Mouse (Mus musculus) CH12.LX (cell line): ENCODE results near the gene Lemd2. TPM values are rescaled to one million over a fixed set of nuclear protein-coding genes. Genes with fewer than 3 reads are reported as not detected.

ENCODE experiments used
- DNase-seq: peaks from one replicate; pipeline ENCODE4 v3.0.0-alpha.2; 2013; ENCODE audit errors: extremely low read depth
- H3K27ac ChIP-seq: 2 replicates; pipeline ENCODE4 v1.5.1; 2012; ENCODE audit warnings: low read depth, mild to moderate bottlenecking, control low read depth, moderate library complexity; ENCODE audit not compliant: insufficient read depth
- H3K27me3 ChIP-seq: replicated peaks from 2 replicates; pipeline ENCODE3; 2012; ENCODE audit warnings: inconsistent platforms
- H3K36me3 ChIP-seq, 2 experiments: replicated peaks in 1 of 2; 2 replicates each; pipeline versions ENCODE3 to v1.6.1; 2012; ENCODE audit warnings: inconsistent platforms in 1 of 2, low read length in 1 of 2, mild to moderate bottlenecking in 1 of 2, mixed read lengths in 1 of 2, moderate library complexity in 1 of 2; ENCODE audit not compliant: control insufficient read depth in 1 of 2, insufficient read depth in 1 of 2
- H3K4me1 ChIP-seq, 2 experiments: 2 replicates each; pipeline ENCODE4 v1.6.1; 2012; ENCODE audit warnings: inconsistent platforms in 1 of 2, moderate library complexity in 1 of 2; ENCODE audit not compliant: insufficient read depth in 2 of 2, control insufficient read depth in 1 of 2
- H3K4me2 ChIP-seq: 2 replicates; pipeline ENCODE4 v1.6.1; 2012; ENCODE audit warnings: low read depth, mild to moderate bottlenecking, control low read depth; ENCODE audit not compliant: poor library complexity, insufficient read depth, severe bottlenecking
- H3K4me3 ChIP-seq, 3 experiments: fragments of 150-350 bp in 1 of 3; sonication (generic) in 1 of 3; replicated peaks in 1 of 3; 2 replicates each; pipeline versions ENCODE3 to v1.5.1; 2011 to 2012; ENCODE audit warnings: low read depth in 2 of 3, low read length in 2 of 3, mild to moderate bottlenecking in 2 of 3, moderate library complexity in 2 of 3, control low read depth in 1 of 3, improper control_type of control experiment in 1 of 3, inconsistent platforms in 1 of 3, mixed read lengths in 1 of 3; ENCODE audit not compliant: poor library complexity in 1 of 3
- H3K79me2 ChIP-seq: replicated peaks from 2 replicates; pipeline ENCODE4 v1.6.1; 2012; ENCODE audit warnings: mild to moderate bottlenecking, moderate library complexity; ENCODE audit not compliant: control insufficient read depth, poor library complexity, insufficient read depth, severe bottlenecking; ENCODE audit errors: extremely low read depth
- H3K9ac ChIP-seq: 2 replicates; pipeline ENCODE4 v1.6.1; 2012; ENCODE audit warnings: low read depth, mild to moderate bottlenecking, control low read depth, moderate library complexity; ENCODE audit not compliant: insufficient read depth
- H3K9me3 ChIP-seq: replicated peaks from 2 replicates; pipeline ENCODE3; 2012; ENCODE audit warnings: low read length, inconsistent platforms, mixed read lengths
- BHLHE40 ChIP-seq: IDR thresholded peaks from 2 replicates; pipeline ENCODE4 v1.6.1; 2011; ENCODE audit warnings: mild to moderate bottlenecking, low read depth, low read length, improper control_type of control experiment
- CHD1 ChIP-seq: IDR thresholded peaks from 2 replicates; pipeline ENCODE4 v1.6.1; 2012; ENCODE audit warnings: low read depth, low read length, improper control_type of control experiment, inconsistent platforms
- E2F4 ChIP-seq: IDR thresholded peaks from 2 replicates; pipeline ENCODE4 v1.6.1; 2011; ENCODE audit warnings: low read depth, low read length, improper control_type of control experiment; ENCODE audit not compliant: insufficient replicate concordance
- ELF1 ChIP-seq: IDR thresholded peaks from 2 replicates; pipeline ENCODE4 v1.6.1; 2014; ENCODE audit warnings: low read depth, mild to moderate bottlenecking, inconsistent platforms, low read length, improper control_type of control experiment
- EP300 ChIP-seq: IDR thresholded peaks from 2 replicates; pipeline ENCODE4 v1.6.1; 2011; ENCODE audit warnings: low read length, improper control_type of control experiment
- GABPA ChIP-seq: IDR thresholded peaks from 2 replicates; pipeline ENCODE4 v1.6.1; 2012; ENCODE audit warnings: low read depth, low read length, improper control_type of control experiment, inconsistent platforms; ENCODE audit not compliant: insufficient replicate concordance
- IRF4 ChIP-seq: IDR thresholded peaks from 2 replicates; pipeline ENCODE4 v1.6.1; 2014; ENCODE audit warnings: low read depth, mild to moderate bottlenecking, inconsistent platforms, low read length, improper control_type of control experiment
- JUND ChIP-seq: conservative IDR thresholded peaks from 2 replicates; pipeline ENCODE4 v1.6.1; 2011; ENCODE audit warnings: low read depth, low read length, improper control_type of control experiment
- KAT2A ChIP-seq: IDR thresholded peaks from 2 replicates; pipeline ENCODE4 v1.6.1; 2012; ENCODE audit warnings: low read length, improper control_type of control experiment, inconsistent platforms; ENCODE audit not compliant: insufficient replicate concordance
- MAFK ChIP-seq: IDR thresholded peaks from 2 replicates; pipeline ENCODE4 v1.6.1; 2011; ENCODE audit warnings: low read length, improper control_type of control experiment; ENCODE audit not compliant: insufficient replicate concordance
- MAX ChIP-seq: IDR thresholded peaks from 2 replicates; pipeline ENCODE4 v1.6.1; 2011; ENCODE audit warnings: low read length, improper control_type of control experiment
- MAZ ChIP-seq: IDR thresholded peaks from 2 replicates; pipeline ENCODE4 v1.6.1; 2012; ENCODE audit warnings: low read depth, mild to moderate bottlenecking, inconsistent platforms, low read length, improper control_type of control experiment, moderate library complexity
- MEF2A ChIP-seq: IDR thresholded peaks from 2 replicates; pipeline ENCODE4 v1.6.1; 2014; ENCODE audit warnings: low read depth, mild to moderate bottlenecking, inconsistent platforms, low read length, improper control_type of control experiment, borderline replicate concordance
- MXI1 ChIP-seq: IDR thresholded peaks from 2 replicates; pipeline ENCODE4 v1.6.1; 2011; ENCODE audit warnings: mild to moderate bottlenecking, low read depth, low read length, improper control_type of control experiment
- MYC ChIP-seq: IDR thresholded peaks from 2 replicates; pipeline ENCODE4 v1.6.1; 2011; ENCODE audit warnings: low read depth, mild to moderate bottlenecking, improper control_type of control experiment, low read length
- NRF1 ChIP-seq: IDR thresholded peaks from 2 replicates; pipeline ENCODE4 v1.6.1; 2014; ENCODE audit warnings: low read depth, mild to moderate bottlenecking, inconsistent platforms, low read length, improper control_type of control experiment, moderate library complexity
- PAX5 ChIP-seq: IDR thresholded peaks from 2 replicates; pipeline ENCODE4 v1.6.1; 2012; ENCODE audit warnings: low read length, inconsistent platforms, mixed read lengths
- POLR2AphosphoS2 ChIP-seq: IDR thresholded peaks from 2 replicates; pipeline ENCODE4 v1.6.1; 2011; ENCODE audit warnings: low read depth, low read length, improper control_type of control experiment
- RCOR1 ChIP-seq: conservative IDR thresholded peaks from 2 replicates; pipeline ENCODE4 v1.6.1; 2012; ENCODE audit warnings: low read depth, mild to moderate bottlenecking, inconsistent platforms, low read length, improper control_type of control experiment
- SIN3A ChIP-seq: IDR thresholded peaks from 2 replicates; pipeline ENCODE4 v1.6.1; 2012; ENCODE audit warnings: low read length, improper control_type of control experiment, inconsistent platforms
- TBP ChIP-seq: conservative IDR thresholded peaks from 2 replicates; pipeline ENCODE4 v1.6.1; 2011; ENCODE audit warnings: low read depth, low read length, improper control_type of control experiment
- TCF12 ChIP-seq: IDR thresholded peaks from 2 replicates; pipeline ENCODE4 v1.6.1; 2014; ENCODE audit warnings: low read depth, mild to moderate bottlenecking, inconsistent platforms, low read length, improper control_type of control experiment
- UBTF ChIP-seq: IDR thresholded peaks from 2 replicates; pipeline ENCODE4 v1.6.1; 2012; ENCODE audit warnings: low read depth, mild to moderate bottlenecking, inconsistent platforms, low read length, improper control_type of control experiment, moderate library complexity
- USF1 ChIP-seq: IDR thresholded peaks from 2 replicates; pipeline ENCODE4 v1.6.1; 2014; ENCODE audit warnings: low read depth, mild to moderate bottlenecking, inconsistent platforms, low read length, improper control_type of control experiment
- ZC3H11A ChIP-seq: IDR thresholded peaks from 2 replicates; pipeline ENCODE4 v1.6.1; 2012; ENCODE audit warnings: low read depth, mild to moderate bottlenecking, inconsistent platforms, low read length, improper control_type of control experiment
- ZKSCAN1 ChIP-seq: IDR thresholded peaks from 2 replicates; pipeline ENCODE4 v1.6.1; 2012; ENCODE audit warnings: low read depth, inconsistent platforms, low read length, improper control_type of control experiment, borderline replicate concordance
- ZNF384 ChIP-seq: IDR thresholded peaks from 2 replicates; pipeline ENCODE4 v1.6.1; 2012; ENCODE audit warnings: low read depth, low read length, improper control_type of control experiment, inconsistent platforms
- dilution Hi-C: fragments of 300-500 bp; cut with MboI; formaldehyde crosslinking; loops from 2 replicates; pipeline ENCODE4 v1.14.3; 2020; ENCODE audit warnings: low sequenced_read_pairs; ENCODE audit not compliant: extremely low pct_unique_long_range_greater_than_20kb, extremely low pct_ligation_motif_present
- in situ Hi-C: fragments of 300-500 bp; cut with MboI; formaldehyde crosslinking; loops from 3 replicates; pipeline ENCODE4 v1.14.3; 2019; ENCODE audit warnings: low sequenced_read_pairs, low pct_ligation_motif_present, low pct_unique_long_range_greater_than_20kb, mixed read lengths
- polyA plus RNA-seq: library from polyadenylated mRNA; unstranded; fragments of >175 nt; gene quantifications from 2 replicates; pipeline ENCODE4 v1.2.1, GENCODE M21; 2012; ENCODE audit warnings: low read depth; ENCODE audit not compliant: insufficient read length
- total RNA-seq, 2 experiments: library from RNA; depleted of rRNA; stranded (reverse); fragments of 300-350 nt in 1 of 2; fragments of >200 nt in 1 of 2; gene quantifications; 2 replicates each; pipeline ENCODE4 v1.2.3; 2012 to 2014

Gene Lemd2
- total and polyA plus RNA-seq, 3 experiments: 15.1 to 28.8 (median 18.4) TPM

DNA sequence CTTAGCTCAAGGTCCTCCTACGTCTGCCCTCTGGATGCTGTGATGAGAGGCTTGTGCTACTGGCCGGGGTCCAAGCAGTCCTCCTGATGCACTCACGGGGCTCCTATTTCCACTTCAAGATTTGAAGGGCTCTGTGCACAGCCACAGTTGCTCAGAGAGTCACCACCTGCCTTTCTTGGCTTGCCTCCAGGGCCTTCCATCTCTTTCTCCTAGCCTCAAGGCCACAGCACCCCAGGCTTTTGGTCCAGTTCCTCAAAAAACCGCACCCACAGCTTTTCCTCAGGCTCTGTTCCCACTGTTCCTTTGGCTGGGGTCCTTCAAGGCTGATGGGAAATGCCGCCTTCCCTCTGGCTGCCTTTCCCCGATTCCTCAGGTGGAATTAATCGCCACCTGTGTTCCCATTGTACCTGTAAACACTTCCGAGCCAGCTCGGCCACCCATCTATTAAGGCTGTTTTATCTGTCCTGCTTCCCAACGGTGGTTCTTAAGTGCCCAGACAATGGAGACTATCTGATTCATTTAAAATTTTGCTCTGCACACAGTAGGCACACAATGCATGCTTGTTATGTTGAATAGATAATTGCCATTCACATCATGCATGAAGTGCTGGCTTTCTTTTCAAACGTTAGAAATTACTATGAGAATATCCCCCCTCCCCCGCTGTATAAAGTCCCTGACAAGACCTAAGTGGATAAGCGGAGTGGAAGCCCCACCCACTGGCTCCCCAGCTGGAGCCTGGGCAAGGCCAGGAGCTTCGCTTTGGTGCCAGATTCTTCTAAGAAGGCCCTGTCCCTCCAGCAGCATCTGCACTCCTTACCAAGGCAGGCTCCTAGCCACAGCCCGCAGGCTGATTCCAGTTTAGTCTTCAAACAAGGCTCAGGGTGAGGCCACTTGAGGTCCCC, 36.5 kb upstream of the Lemd2 start:
- in situ Hi-C loops: no loop called here
- H3K79me2 ChIP-seq: no peaks in the 10 kb centered on the region
- no peak overlapping the region for H3K4me3 ChIP-seq
- peaks cover 75% of the 10 kb centered on the region for H3K27me3 ChIP-seq
- H3K36me3 ChIP-seq: no peaks in the 10 kb centered on the region
- H3K27ac ChIP-seq: no peak overlapping the region
- H3K9me3 ChIP-seq: peaks cover 15% of the 10 kb centered on the region
- dilution Hi-C loops: no loop called here
- no peak overlapping the region for H3K4me2 ChIP-seq
- no peak for DNase-seq
- peaks cover 0 to 7% of the 10 kb centered on the region in 2 experiments; a peak in 3 of 4 replicates for H3K4me1 ChIP-seq
- TF ChIP-seq BHLHE40: no peak
- TF ChIP-seq IRF4: no peak
- TF ChIP-seq MYC: no peak
- no peak for TF ChIP-seq ELF1
- no peak for TF ChIP-seq MEF2A
- no peak for TF ChIP-seq RCOR1
- TF ChIP-seq GABPA: no peak
- no peak for TF ChIP-seq JUND
- no peak for TF ChIP-seq EP300
- no peak for TF ChIP-seq PAX5
- no peak for TF ChIP-seq MAFK
- TF ChIP-seq ZC3H11A: no peak
- TF ChIP-seq E2F4: no peak
- TF ChIP-seq ZNF384: no peak
- TF ChIP-seq MXI1: no peak
- no peak overlapping the region for H3K9ac ChIP-seq

DNA sequence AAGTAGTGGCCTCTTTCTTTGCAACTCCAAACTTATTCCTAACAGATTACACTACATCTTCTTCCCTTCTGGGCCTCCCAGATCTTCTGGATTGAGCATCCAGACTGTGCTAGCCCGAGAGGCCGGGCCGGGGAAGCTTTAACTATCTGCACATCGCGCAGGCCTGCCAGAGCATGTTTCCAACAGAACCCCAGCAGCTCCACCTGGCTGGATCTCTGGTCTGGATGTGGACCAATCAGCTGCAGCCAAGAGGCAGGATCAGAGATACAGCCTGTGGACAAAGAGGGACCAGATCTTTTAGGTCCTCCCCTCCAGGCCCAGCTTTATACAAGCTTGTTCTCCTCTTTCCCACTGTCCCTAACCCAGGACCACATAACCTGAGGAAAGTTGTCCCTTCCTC, 35.7 kb upstream of the Lemd2 start:
- Histone ChIP-seq H3K4me2 (no peak overlapping the region), H3K36me3 (no peaks in the 10 kb centered on the region), H3K4me1 (peaks cover 0 to 7% of the 10 kb centered on the region in 2 experiments; a peak in 3 of 4 replicates), H3K4me3 (no peak overlapping the region), H3K27me3 (peaks cover 75% of the 10 kb centered on the region), H3K9ac (no peak overlapping the region), H3K9me3 (peaks cover 15% of the 10 kb centered on the region), H3K27ac (no peak overlapping the region), H3K79me2 (no peaks in the 10 kb centered on the region)
- no peak for TF ChIP-seq UBTF
- no peak for TF ChIP-seq KAT2A
- no peak for TF ChIP-seq ELF1
- no peak for TF ChIP-seq MYC
- no peak for TF ChIP-seq ZKSCAN1
- TF ChIP-seq TCF12: no peak
- no peak for TF ChIP-seq MAX
- no peak for TF ChIP-seq PAX5
- no peak for TF ChIP-seq SIN3A
- TF ChIP-seq CHD1: no peak
- no peak for TF ChIP-seq USF1
- TF ChIP-seq TBP: no peak
- no peak for TF ChIP-seq NRF1
- TF ChIP-seq POLR2AphosphoS2: no peak
- no peak for TF ChIP-seq MAZ
- no peak for TF ChIP-seq IRF4
- no peak for TF ChIP-seq ZC3H11A
- TF ChIP-seq ZNF384: no peak
- no peak for TF ChIP-seq BHLHE40
- dilution Hi-C loops: no loop called here
- in situ Hi-C loops: no loop called here
- DNase-seq: no peak
